Mouse (Mus musculus) lung, adult 2 months (tissue): Measurements from ENCODE around the gene Cfd. TPM values are rescaled to one million over a fixed set of nuclear protein-coding genes. Genes with fewer than 3 reads are reported as not detected.

Source experiments
- DNase-seq: peaks from one replicate; pipeline ENCODE4 v3.0.0; 2022
- H3K4me1 ChIP-seq: fragments of 200-500 bp; 2 replicates; pipeline ENCODE4 v1.6.1; 2011; ENCODE audit warnings: low read length; ENCODE audit not compliant: control insufficient read depth, insufficient read depth
- H3K4me3 ChIP-seq: fragments of 200-500 bp; replicated peaks from 2 replicates; pipeline ENCODE3; 2011; ENCODE audit warnings: low read depth, mild to moderate bottlenecking, control low read depth, low read length; ENCODE audit errors: extremely low read depth
- CTCF ChIP-seq: fragments of 200-500 bp; IDR thresholded peaks from 2 replicates; pipeline ENCODE4 v1.5.1; 2011; ENCODE audit warnings: mild to moderate bottlenecking, low read length, control low read depth; ENCODE audit not compliant: insufficient read depth
- POLR2A ChIP-seq: fragments of 200-500 bp; IDR thresholded peaks from 2 replicates; pipeline ENCODE4 v1.6.1; 2011; ENCODE audit warnings: low read depth, mild to moderate bottlenecking, control low read depth, low read length, borderline replicate concordance; ENCODE audit errors: extremely low read depth
- WGBS: fragments of 180-500 bp; shearing (Covaris S2); methylation state at CpG from one replicate; pipeline ENCODE4 v1.1.7; 2018; 5-methylcytosine and 5-hydroxymethylcytosine counted together
- polyA plus RNA-seq: library from polyadenylated mRNA; depleted of rRNA; stranded (reverse); fragments of >200 nt; gene quantifications from 2 replicates; pipeline ENCODE4 v1.2.3, GENCODE M21; 2012

Cfd gene
- polyA plus RNA-seq, 1 experiment = 297 TPM

DNA sequence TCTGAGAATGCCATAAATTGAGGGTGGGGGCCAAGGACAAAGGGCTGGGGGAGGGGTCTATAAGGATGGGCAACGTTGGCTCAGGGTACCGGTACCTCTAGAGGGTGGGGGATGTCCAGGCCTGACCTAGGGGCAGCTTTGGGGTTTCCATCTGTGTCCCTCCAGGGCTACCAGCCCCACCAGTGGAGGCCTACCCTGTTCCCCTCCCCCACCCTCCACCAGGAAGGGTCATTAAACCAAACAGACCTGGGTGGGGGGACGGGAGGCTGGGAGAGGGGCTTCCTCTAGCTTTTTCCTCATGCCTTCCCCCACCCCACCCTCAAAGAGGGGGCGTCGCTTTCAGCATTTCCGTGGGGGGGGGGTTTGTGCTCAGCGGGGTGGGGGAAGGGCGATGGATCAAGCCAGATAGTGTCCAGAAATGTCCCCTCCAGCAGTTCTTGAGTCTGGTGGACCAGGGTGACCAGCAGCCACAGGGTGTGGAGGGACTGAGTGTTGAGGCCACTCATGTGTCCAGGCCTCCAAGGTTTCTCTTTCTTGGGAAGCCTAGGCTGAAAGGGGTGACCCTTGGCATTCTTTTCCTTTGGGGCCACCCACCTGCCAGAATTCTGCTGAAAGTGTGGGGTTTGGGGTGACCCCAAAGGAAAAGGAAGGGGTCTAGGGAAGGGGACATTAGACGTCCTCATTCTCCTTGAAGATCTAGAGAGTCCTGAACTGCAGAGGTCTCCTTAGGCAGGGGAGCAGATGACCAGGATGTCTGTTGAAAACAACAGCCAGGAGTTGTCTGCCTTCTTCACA lies 38.5 kb downstream of the Cfd start:
- TF ChIP-seq CTCF = no peak
- TF ChIP-seq POLR2A = no peak
- 38% methylated on average over 9 of the region's 9 CpGs for WGBS
- no peak for DNase-seq
- Histone ChIP-seq H3K4me1 (peaks cover 22% of the 10 kb centered on the region), H3K4me3 (no peak overlapping the region)

DNA sequence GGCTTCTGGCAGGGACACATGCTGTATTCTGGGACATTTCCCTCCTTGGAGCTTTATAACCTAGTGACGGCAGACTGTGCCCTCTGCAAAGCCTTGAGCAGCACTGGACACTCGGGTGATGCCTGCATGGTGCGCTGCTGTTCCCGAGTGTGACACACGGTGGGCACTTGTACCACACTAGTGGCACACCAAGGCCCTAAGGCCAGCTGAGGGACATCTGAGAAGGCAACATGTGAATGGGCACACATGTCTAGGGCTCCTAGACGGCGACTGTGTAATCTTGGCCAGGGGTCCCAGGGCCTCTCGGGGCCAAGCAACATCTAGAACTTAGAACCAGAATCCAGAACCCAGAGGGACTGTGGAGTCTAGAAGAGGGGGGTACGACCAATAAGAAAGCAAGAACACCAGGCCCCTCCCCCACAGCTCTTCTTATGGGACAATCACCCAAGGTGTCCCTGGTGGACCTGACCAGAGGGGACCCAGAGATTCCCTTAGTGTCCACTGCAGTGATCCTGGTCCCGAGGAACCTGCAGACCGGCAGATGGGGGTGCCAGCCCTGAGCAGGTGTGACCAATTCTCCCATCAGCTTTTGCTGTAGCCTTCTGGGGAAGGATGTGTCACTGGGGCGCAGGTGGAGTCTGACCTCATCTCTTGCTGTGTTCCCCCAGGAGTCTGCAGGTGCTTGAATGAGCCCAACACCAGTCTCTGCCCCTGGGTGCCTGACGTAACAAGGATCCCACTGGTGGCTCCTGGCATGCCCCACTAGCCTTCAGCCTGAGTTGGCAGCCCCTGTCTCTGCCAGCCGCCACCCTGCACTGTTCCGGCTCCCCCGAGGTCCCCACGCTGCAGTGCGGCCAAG lies 39.5 kb downstream of the Cfd start:
- no peak for DNase-seq
- 84% methylated on average over 18 of the region's 18 CpGs for WGBS
- Histone ChIP-seq H3K4me1 (peaks cover 31% of the 10 kb centered on the region), H3K4me3 (no peak overlapping the region)
- TF ChIP-seq POLR2A (no peak), CTCF (no peak)

DNA sequence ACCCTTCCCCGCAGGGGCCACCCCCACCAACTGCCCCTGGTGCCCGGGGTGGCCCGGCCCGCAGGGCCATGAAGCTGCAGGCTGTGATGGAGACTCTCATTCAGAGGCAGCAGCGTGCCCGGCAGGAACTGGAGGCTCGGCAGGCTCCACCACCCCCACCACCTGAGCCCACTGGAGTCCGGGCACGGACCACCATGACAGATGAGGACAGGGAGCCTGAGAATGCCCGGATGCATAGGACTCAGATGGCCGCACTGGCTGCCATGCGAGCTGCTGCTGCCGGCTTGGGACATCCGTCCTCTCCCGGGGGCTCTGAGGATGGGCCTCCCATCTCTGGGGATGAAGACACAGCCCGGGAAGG lies 40.2 kb downstream of the Cfd start:
- TF ChIP-seq CTCF (no peak), POLR2A (no peak)
- DNase-seq = no peak
- H3K4me3 ChIP-seq = no peak overlapping the region
- H3K4me1 ChIP-seq = peaks cover 31% of the 10 kb centered on the region
- 94% methylated on average over 16 of the region's 16 CpGs for WGBS

DNA sequence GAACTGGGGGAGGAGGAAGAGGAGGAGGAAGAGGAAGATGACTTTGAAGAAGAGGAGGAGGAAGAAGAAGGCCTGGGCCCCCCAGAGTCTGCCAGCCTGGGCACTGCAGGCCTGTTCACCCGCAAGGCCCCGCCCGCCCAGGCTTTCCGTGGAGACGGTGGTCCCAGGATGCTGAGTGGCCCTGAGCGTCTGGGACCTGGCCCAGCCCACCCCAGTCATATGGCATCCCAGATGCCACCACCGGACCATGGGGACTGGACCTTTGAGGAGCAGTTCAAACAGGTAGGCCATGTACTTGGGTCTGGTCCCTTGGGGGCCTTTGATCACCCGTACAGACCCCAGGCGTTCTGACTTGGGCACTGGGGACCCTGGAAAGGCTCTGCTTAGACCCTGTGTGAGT lies 41.1 kb downstream of the Cfd start:
- WGBS = 89% methylated on average over 9 of the region's 9 CpGs
- Histone ChIP-seq H3K4me3 (no peak overlapping the region), H3K4me1 (peaks cover 32% of the 10 kb centered on the region)
- no peak for DNase-seq
- TF ChIP-seq CTCF = no peak
- TF ChIP-seq POLR2A = no peak

DNA sequence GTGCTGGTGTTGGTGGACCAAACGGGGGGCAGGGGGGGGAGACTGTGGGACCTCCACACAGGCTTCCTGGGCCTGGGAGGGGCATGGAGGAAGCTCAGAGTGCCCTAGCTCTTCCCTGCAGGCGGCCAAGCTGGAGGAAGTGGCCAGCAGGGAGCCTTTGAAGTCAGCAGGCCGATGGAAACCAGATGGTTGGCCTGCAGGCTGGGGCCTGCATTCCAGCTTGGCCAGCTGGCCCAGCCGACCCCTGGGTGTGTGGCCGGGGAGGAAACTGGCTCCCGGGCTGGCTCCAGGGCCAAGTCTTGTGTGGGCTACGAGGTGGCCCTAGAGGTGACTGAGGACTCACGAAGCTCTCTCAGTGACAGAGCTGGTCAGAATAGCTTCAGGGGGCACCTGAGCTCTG lies 42.1 kb downstream of the Cfd start:
- 30% methylated on average over 8 of the region's 8 CpGs for WGBS
- Histone ChIP-seq H3K4me3 (no peak overlapping the region), H3K4me1 (peaks cover 39% of the 10 kb centered on the region)
- TF ChIP-seq POLR2A = no peak
- TF ChIP-seq CTCF = no peak
- DNase-seq = peak; percentile 44

DNA sequence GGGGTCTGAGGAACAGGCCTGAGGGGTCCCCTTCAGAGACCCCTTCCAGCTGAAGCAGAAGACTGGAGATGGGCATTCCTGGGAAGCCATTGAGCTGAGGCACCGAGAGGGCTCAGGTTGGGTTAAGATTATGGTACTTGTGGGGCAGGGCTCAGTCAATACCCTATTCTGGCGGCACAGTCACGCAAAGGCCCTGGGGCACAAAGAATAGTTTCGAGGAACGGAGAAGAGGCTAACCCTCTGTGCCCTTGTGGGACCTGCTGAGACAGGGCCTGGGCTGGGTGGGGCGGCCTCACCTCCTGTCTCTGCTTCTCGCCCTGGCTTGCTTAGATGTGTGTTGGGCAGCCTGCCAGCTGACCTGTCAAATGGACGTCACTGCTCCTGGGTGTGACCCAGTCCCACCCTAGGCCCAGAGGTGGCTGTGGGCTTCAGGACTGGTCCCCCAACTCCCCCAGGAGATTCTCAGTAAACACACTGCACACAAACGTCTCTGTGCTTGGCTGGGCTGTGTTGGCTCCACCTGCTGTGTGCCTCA lies 42.6 kb downstream of the Cfd start:
- H3K4me1 ChIP-seq = peaks cover 40% of the 10 kb centered on the region
- DNase-seq = no peak
- H3K4me3 ChIP-seq = no peak overlapping the region
- WGBS = 55% methylated on average over 9 of the region's 9 CpGs
- TF ChIP-seq CTCF = no peak
- TF ChIP-seq POLR2A = no peak

DNA sequence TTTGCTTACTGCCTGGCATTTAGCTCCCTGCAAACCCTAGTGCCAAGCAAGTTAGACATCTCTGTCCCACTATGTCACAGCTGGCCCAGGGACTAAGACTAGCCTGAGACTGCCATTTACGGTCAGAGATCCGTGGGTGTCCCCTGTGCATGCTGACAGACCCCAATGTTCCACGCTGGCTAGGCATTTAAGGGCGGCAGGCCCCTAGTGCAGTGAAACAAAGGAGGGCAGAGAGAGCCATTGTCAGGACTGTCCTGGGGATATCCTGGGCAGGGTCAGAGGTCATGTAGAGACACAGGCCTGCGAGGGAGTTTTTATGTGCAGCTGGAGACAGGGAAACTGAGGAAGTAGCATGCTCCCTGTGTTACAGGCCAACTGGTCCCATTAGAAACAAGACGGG lies 43.2 kb downstream of the Cfd start:
- TF ChIP-seq POLR2A (no peak), CTCF (no peak)
- Histone ChIP-seq H3K4me1 (peaks cover 40% of the 10 kb centered on the region), H3K4me3 (no peak overlapping the region)
- 33% methylated on average over 6 of the region's 6 CpGs for WGBS
- DNase-seq = no peak

DNA sequence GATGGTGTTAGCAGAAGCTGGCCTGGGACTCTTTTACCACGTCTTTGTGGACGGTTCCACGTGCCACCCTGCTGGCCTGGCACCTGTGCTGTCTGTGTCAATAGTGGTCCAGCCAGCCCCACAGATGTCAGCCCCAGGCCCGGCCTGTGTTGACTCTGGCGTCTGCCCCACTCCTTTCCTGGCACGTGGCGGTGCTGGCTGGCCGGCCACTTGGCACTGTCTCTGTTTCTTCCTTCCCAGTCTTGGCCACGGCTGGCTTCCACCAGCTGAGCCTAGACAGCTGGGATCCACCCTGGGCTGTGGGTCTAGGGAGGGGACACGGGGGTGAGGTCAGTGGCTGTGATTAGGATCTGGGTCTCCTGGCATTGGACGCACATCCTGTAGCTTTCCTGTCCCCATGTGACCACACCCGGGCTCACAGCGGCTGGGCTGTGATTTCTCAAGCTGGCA lies 43.6 kb downstream of the Cfd start:
- Histone ChIP-seq H3K4me3 (no peak overlapping the region), H3K4me1 (peaks cover 40% of the 10 kb centered on the region)
- peak; percentile 88 for DNase-seq
- TF ChIP-seq POLR2A (no peak), CTCF (no peak)
- 11% methylated on average over 13 of the region's 13 CpGs for WGBS

DNA sequence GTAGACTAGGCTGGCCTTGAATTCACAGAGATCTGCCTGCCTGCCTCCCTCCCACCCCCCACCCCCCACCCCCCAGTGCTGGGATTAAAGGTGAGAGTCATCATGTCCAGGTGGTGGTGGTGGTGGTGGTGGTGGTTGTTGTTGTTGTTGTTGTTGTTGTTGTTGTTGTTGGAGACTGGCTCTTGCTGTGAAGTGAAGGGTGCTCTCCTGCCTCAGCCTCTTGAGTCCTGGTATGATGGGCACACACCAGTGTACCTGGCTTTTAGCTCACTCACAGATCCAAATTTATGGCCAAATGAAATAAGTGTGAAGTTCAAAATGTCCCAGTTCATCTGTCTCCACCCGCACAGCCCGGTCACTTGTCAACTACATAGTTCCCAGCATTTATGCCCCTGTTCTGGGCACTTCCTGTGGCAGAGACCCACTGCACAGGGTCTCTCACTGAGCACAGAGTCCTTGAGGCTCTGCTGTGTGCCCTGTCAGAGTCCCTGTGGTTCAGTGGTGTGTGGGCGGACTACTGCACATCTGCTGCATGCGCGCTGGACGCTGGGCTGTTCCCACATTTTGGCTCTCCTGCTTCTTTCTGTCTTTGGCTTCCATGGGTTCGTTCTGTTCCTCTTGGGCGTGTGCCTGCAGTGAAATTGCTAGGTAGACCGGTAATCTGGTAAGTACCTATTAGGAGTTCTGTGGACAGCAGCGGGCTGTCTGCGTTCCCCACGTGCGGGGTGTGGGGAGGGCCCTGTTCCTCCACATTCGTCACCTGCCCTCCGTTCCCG lies 44.3 kb downstream of the Cfd start:
- 72% methylated on average over 16 of the region's 16 CpGs for WGBS
- DNase-seq = no peak
- no peak for TF ChIP-seq CTCF
- no peak for TF ChIP-seq POLR2A
- peaks cover 40% of the 10 kb centered on the region for H3K4me1 ChIP-seq
- no peak overlapping the region for H3K4me3 ChIP-seq
